Mouse (Mus musculus) stomach, embryonic 14.5 days (tissue): Measurements from ENCODE around the gene Tollip. TPM values are rescaled to one million over a fixed set of nuclear protein-coding genes. Genes with fewer than 3 reads are reported as not detected.
"Not testable (repeated sequence)": the region's sequence is repeated elsewhere in the genome, so short reads cannot be mapped to it uniquely, and the experiment has no call there.

Source experiments
- ATAC-seq: fragments of 200-750 bp; cut with Nextera tagmentation; 2 replicates; pipeline ENCODE4 v1.8.0; 2017; ENCODE audit warnings: low read depth, moderate TSS enrichment; ENCODE audit not compliant: insufficient number of reproducible peaks, insufficient read depth, low FRiP score
- H3K27ac ChIP-seq: fragments of 300-500 bp; sonication (generic); 2 replicates; pipeline ENCODE4 v1.5.1; 2014; ENCODE audit warnings: mild to moderate bottlenecking, low read length, moderate library complexity, mixed read lengths
- H3K27me3 ChIP-seq: fragments of 300-500 bp; sonication (generic); 2 replicates; pipeline ENCODE4 v1.6.1; 2014; ENCODE audit warnings: low read length, control low read depth, mixed read lengths; ENCODE audit not compliant: control insufficient read depth, insufficient read depth
- H3K36me3 ChIP-seq: fragments of 300-500 bp; sonication (generic); 2 replicates; pipeline ENCODE4 v1.6.1; 2014; ENCODE audit warnings: mild to moderate bottlenecking, control low read depth, low read length, moderate library complexity, mixed read lengths; ENCODE audit not compliant: control insufficient read depth, insufficient read depth
- H3K4me1 ChIP-seq: fragments of 300-500 bp; sonication (generic); 2 replicates; pipeline ENCODE4 v1.6.1; 2014; ENCODE audit warnings: low read length, control low read depth, mixed read lengths; ENCODE audit not compliant: control insufficient read depth, insufficient read depth
- H3K4me2 ChIP-seq: fragments of 300-500 bp; sonication (generic); replicated peaks from 2 replicates; pipeline ENCODE4 v1.6.1; 2014; ENCODE audit warnings: low read depth, low read length, control low read depth
- H3K4me3 ChIP-seq: fragments of 300-500 bp; sonication (generic); 2 replicates; pipeline ENCODE4 v1.5.1; 2014; ENCODE audit warnings: low read depth, low read length, control low read depth
- H3K9ac ChIP-seq: fragments of 300-500 bp; sonication (generic); replicated peaks from 2 replicates; pipeline ENCODE4 v1.6.1; 2014; ENCODE audit warnings: low read depth, mild to moderate bottlenecking, control low read depth, low read length, moderate library complexity, mixed read lengths
- H3K9me3 ChIP-seq: fragments of 300-500 bp; sonication (generic); 2 replicates; pipeline ENCODE4 v1.6.1; 2016; ENCODE audit warnings: low read depth, low read length, control low read depth; ENCODE audit not compliant: control insufficient read depth
- WGBS: fragments of 180-500 bp; shearing (Covaris S2); extraction: QIAGEN DNeasy Blood & Tissue Kit; methylation state at CpG from one replicate; pipeline ENCODE4 v1.1.7; 2014; 5-methylcytosine and 5-hydroxymethylcytosine counted together
- polyA plus RNA-seq: library from polyadenylated mRNA; unstranded; fragments of >200 nt; fragmentation: Nextera tagmentation; extraction: Ambion mirVana; gene quantifications from 2 replicates; pipeline ENCODE4 v1.2.1, GENCODE M21; 2014

Gene Tollip
- polyA plus RNA-seq, 1 experiment from 2014 or later = 53.2 TPM

- no peak for ATAC-seq
- Histone ChIP-seq H3K9me3 (no peaks in the 10 kb centered on the region), H3K4me2 (no peak overlapping the region), H3K4me3 (no peak overlapping the region), H3K9ac (no peak overlapping the region), H3K27me3 (peaks cover 38% of the 10 kb centered on the region), H3K36me3 (no peaks in the 10 kb centered on the region), H3K4me1 (peaks cover 8% of the 10 kb centered on the region; the same call in 1 of the 2 replicates), H3K27ac (no peak overlapping the region)
Measured at GRCm38 (mm10) chr7:141947512-141947911, 29.2 kb upstream of the Tollip start.

- H3K9me3 ChIP-seq = no peaks in the 10 kb centered on the region
Measured at GRCm38 (mm10) chr7:141945927-141946326, 27.6 kb upstream of the Tollip start.

GRCm38 (mm10) chr7:141943444-141943843 is 25.1 kb upstream of the Tollip start:
- Histone ChIP-seq H3K9ac (no peak overlapping the region), H3K27me3 (peaks cover 6% of the 10 kb centered on the region), H3K9me3 (no peaks in the 10 kb centered on the region), H3K27ac (no peak overlapping the region), H3K36me3 (no peaks in the 10 kb centered on the region), H3K4me1 (no peaks in the 10 kb centered on the region), H3K4me2 (no peak overlapping the region), H3K4me3 (no peak overlapping the region)
- 72% methylated on average over 5 of the region's 5 CpGs for WGBS
- ATAC-seq = no peak

More at GRCm38 (mm10) chr7:141945927-141946326, 27.6 kb upstream of the Tollip start:
- H3K27me3 ChIP-seq = peaks cover 26% of the 10 kb centered on the region
- no peak overlapping the region for H3K4me2 ChIP-seq
- WGBS = 29% methylated on average over 7 of the region's 7 CpGs
- H3K9ac ChIP-seq = no peak overlapping the region
- no peak overlapping the region for H3K27ac ChIP-seq
- no peak for ATAC-seq
- no peak overlapping the region for H3K4me3 ChIP-seq
- H3K36me3 ChIP-seq = no peaks in the 10 kb centered on the region
- peaks cover 8% of the 10 kb centered on the region; the same call in 1 of the 2 replicates for H3K4me1 ChIP-seq

GRCm38 (mm10) chr7:141934951-141935350 is 16.6 kb upstream of the Tollip start:
- 92% methylated on average over 6 of the region's 6 CpGs for WGBS
- no peak for ATAC-seq
- Histone ChIP-seq H3K27me3 (no peaks in the 10 kb centered on the region), H3K4me3 (no peak overlapping the region), H3K9me3 (no peaks in the 10 kb centered on the region), H3K4me2 (no peak overlapping the region), H3K9ac (no peak overlapping the region), H3K27ac (no peak overlapping the region), H3K36me3 (no peaks in the 10 kb centered on the region), H3K4me1 (no peaks in the 10 kb centered on the region)

GRCm38 (mm10) chr7:141934128-141934898 is 16.0 kb upstream of the Tollip start:
- peak; percentile 53; the same call in 1 of the 2 replicates for ATAC-seq
- no peak overlapping the region for H3K4me2 ChIP-seq
- no peaks in the 10 kb centered on the region for H3K36me3 ChIP-seq
- H3K9me3 ChIP-seq = no peaks in the 10 kb centered on the region
- no peak overlapping the region for H3K27ac ChIP-seq
- H3K4me3 ChIP-seq = no peak overlapping the region
- H3K4me1 ChIP-seq = no peaks in the 10 kb centered on the region
- WGBS = 52% methylated on average over 7 of the region's 7 CpGs
- no peaks in the 10 kb centered on the region for H3K27me3 ChIP-seq
- H3K9ac ChIP-seq = no peak overlapping the region

GRCm38 (mm10) chr7:141928642-141929041 is 10.3 kb upstream of the Tollip start:
- H3K4me2 ChIP-seq = no peak overlapping the region
- no peaks in the 10 kb centered on the region for H3K27me3 ChIP-seq
- no peak overlapping the region for H3K27ac ChIP-seq
- no peak overlapping the region for H3K4me3 ChIP-seq
- no peaks in the 10 kb centered on the region for H3K4me1 ChIP-seq
- no peak for ATAC-seq
- no peaks in the 10 kb centered on the region for H3K9me3 ChIP-seq
- WGBS = 86% methylated on average over 10 of the region's 10 CpGs
- no peaks in the 10 kb centered on the region for H3K36me3 ChIP-seq
- no peak overlapping the region for H3K9ac ChIP-seq

GRCm38 (mm10) chr7:141924917-141925316 is 6.6 kb upstream of the Tollip start:
- Histone ChIP-seq H3K27me3 (no peaks in the 10 kb centered on the region), H3K9ac (no peak overlapping the region), H3K4me2 (no peak overlapping the region), H3K27ac (no peak overlapping the region), H3K36me3 (no peaks in the 10 kb centered on the region), H3K9me3 (no peaks in the 10 kb centered on the region), H3K4me3 (no peak overlapping the region), H3K4me1 (no peaks in the 10 kb centered on the region)
- 6% methylated on average over 7 of the region's 7 CpGs for WGBS
- no peak for ATAC-seq

GRCm38 (mm10) chr7:141924121-141924520 is 5.8 kb upstream of the Tollip start:
- 92% methylated on average over 17 of the region's 17 CpGs for WGBS
- ATAC-seq, H3K36me3 ChIP-seq: not testable (repeated sequence)

GRCm38 (mm10) chr7:141911305-141911704 is 7.0 kb downstream of the Tollip start:
- Histone ChIP-seq H3K36me3 (no peaks in the 10 kb centered on the region), H3K27ac (no peak overlapping the region), H3K9me3 (no peaks in the 10 kb centered on the region), H3K27me3 (no peaks in the 10 kb centered on the region; the same call in 1 of the 2 replicates), H3K4me2 (no peak overlapping the region), H3K4me3 (no peak overlapping the region), H3K4me1 (no peaks in the 10 kb centered on the region), H3K9ac (no peak overlapping the region)
- WGBS = 55% methylated on average over 3 of the region's 3 CpGs
- ATAC-seq = no peak

More at GRCm38 (mm10) chr7:141924121-141924520, 5.8 kb upstream of the Tollip start:
- not testable (repeated sequence) for H3K4me2 ChIP-seq, H3K27ac ChIP-seq, H3K27me3 ChIP-seq, H3K9me3 ChIP-seq, H3K9ac ChIP-seq, H3K4me1 ChIP-seq, H3K4me3 ChIP-seq
